Mouse (Mus musculus): ENCODE data around the gene Rps6kl1.
A peak's percentile ranks its signal among the peaks of the same experiment; 100 is the strongest.
"Not testable (repeated sequence)": the region's sequence is repeated elsewhere in the genome, so short reads cannot be mapped to it uniquely, and the experiment has no call there.

- peak; percentile 66 for TF ChIP-seq CTCF (IDR thresholded peaks at IDR 0.05)
- not testable (repeated sequence) for TF ChIP-seq EP300, POLR2A (IDR thresholded peaks at IDR 0.05; ENCODE audit: insufficient read depth, low read depth, low read length)
Observed at GRCm38 (mm10) chr12:85144276-85144675, 6.8 kb downstream of the Rps6kl1 start.
